Mouse (Mus musculus): ENCODE data around the gene Cd276.

Cd276 gene

DNA sequence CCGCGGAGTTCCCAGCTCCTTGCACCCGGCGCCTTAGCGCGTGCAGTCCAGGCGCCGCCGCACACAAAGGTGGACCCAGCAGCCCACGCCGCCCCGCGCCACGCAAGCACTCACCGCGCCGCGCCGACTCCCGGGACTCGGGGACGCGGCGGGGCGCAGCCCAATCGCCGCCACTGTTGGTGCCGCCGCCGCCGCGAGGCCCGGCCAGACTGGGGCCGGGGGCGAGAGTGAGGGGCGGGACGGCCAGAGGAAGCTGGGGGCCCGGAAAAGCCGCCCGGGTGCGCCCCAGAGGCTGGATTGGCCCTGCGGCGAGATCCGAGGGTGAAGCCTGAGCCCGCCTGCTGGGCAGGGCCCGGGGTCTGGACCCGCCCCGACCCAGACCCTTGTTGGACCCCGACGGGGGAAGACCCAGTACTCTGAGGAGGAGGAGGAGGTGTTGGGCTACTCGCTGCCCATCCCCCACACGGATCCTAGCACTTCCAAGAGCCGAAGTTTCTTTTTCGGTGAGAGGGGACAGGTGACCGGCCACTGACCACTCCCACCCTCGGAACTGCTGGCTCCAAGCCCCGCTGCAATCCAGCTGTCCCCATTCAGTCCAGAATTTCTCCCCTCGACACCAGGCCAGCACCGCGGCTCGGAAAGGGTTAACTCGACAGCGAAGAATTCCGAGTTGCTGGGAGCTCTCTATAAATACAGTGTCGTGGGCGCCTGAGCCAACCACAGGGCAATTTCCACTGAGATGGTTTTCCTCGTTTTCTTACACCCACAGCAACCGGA, at the start of gene Cd276:
TSS of gene Cd276 (minus strand) at position 530 of the 777 bp plus-strand sequence.
- peak; percentile 51 for DNase-seq (ENCODE audit: low read depth, low spot score)

DNA sequence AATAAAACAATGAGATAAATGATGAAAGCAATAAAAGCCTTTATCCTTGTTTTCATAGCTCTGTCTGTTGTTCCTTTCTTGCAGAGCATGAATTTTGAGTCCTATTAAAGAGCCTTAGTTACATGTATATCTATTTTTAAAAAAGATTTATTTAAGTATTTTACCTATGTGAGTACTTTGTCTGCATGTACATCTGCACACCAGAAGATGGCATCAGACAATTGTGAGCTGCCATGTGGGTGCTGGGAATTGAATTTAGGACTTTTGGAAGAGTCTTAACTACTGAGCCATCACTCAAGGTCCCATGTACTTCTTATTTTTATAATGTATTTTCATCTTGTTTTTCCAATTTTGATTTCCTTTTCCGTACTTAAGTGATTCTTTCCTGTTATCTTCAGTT, 40.1 kb upstream of the Cd276 start:
- no peak for DNase-seq (ENCODE audit: low read depth, low spot score)

DNA sequence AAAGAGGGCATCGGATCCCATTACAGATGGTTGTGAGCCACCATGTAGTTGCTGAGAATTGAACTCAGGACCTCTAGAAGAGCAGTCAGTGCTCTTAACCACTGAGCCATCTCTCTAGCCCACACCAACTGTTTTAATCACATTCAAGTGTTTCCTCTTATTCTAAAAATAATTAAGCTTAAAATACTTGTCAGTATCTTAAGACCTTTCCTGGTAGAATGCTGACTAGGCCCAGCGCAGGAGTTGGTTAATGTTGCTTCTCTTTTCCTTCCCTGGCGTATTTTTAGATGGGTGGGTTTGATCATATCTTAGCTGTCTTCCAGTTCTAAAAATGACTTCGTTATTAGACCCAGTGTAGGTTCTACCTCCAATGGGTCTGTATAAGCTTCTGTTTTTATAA, 33.4 kb upstream of the Cd276 start:
- DNase-seq (ENCODE audit: low read depth, low spot score) = no peak

DNA sequence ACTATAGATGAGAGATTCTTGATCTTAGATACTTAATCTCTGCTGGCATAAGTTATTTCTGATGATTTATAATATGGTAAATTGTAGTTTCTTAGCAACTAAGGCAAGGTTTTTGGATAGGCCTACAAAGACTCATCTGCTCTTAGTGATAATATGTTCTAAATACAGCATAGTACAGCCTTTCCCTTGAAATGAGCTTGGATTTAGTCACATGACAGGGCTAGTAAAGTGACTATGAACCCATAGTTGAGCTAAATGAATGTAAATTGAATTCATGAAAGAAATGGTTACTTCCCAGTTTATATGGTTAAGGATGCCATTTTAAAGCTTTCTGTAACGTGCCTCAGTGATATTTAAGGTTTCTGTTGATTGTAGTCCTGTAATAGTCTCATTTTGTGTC, 29.1 kb upstream of the Cd276 start:
- no peak for DNase-seq (ENCODE audit: low read depth, low spot score)

DNA sequence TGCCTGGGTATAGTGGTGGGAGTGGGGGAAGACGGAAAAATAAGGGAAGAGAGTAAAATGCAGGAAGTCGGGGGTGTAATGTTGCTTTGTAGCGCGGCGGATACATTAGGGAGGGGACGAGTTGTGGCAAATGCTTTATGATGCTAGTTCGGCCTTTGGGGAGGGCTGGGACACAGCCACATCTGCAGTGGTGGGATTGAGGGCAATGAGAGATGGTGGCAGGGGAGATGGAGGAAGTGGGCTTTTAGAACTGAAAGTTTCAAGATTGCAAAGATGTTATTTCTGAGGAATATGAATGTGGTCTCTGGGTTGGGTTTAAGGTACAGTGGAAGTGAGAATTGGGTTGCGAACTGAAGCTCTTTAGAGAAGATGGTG, 28.0 kb upstream of the Cd276 start:
- DNase-seq (ENCODE audit: low read depth, low spot score) = peak; percentile 46

DNA sequence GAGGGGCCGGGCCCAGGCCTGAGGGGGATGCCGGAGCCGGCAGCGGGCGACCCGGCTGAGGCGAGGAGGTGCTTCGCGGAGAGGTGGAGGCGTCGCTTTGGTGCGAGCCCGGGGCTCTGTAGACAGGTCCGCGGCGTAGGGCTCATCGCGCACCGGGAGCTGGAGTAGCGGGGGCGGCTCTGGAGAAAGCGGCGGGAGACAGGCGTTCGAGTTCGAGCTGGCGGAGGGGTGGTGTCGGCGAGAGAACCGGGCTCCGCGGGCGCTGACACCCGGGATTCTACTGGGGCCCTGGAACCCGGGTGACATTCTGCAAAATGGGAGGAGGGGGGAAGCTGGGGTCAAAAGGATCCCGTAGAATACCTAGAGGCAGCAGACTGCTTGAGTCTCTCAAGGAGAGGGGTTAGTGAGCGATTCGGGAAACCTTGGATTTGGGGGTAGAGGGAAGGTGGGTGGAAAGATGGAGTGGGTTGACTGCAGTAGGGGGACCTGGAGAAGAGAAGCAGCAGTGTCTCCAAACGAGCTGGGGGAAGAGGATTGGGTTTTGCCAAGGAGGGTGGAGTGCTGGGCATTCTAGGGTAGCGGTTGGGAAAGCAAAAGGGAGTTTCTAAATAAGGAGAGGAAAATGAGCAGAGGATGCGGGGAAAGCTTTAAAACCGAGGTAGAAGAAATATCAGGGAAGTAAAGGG, 27.5 kb upstream of the Cd276 start:
- peak; percentile 28 for DNase-seq (ENCODE audit: low read depth, low spot score)

DNA sequence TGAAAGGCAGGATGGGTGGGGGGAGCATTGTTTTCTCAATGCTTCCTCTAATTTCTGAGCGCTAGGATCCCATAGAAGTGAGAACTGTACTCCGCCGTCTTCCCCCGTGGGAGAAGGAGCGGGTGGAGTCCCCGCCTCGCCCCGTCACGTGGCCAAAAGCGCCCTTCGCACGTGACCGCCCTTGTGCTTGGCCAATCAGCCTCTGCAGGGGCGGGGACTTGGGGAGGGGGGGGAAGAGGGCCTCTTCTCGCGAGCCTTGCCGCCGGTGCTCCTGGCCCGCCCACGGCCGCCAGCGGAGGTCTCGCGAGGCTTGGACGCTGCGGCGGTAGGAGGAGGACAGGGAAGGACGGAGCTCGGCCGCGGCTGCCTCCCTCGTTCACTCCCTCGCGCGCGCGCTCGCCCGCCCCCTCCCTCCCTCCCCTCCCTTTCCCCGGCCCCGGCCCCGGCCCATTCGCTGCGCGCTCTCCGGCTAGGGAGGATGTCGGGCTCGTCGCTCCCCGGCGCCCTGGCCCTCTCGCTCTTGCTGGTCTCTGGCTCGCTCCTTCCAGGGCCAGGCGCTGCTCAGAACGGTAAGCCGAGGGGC, 26.8 kb upstream of the Cd276 start, which contains the start of gene Nptn:
TSS of gene Nptn (plus strand) at position 283 of the 583 bp plus-strand sequence.
- peak; percentile 99 for DNase-seq (ENCODE audit: low read depth, low spot score)

DNA sequence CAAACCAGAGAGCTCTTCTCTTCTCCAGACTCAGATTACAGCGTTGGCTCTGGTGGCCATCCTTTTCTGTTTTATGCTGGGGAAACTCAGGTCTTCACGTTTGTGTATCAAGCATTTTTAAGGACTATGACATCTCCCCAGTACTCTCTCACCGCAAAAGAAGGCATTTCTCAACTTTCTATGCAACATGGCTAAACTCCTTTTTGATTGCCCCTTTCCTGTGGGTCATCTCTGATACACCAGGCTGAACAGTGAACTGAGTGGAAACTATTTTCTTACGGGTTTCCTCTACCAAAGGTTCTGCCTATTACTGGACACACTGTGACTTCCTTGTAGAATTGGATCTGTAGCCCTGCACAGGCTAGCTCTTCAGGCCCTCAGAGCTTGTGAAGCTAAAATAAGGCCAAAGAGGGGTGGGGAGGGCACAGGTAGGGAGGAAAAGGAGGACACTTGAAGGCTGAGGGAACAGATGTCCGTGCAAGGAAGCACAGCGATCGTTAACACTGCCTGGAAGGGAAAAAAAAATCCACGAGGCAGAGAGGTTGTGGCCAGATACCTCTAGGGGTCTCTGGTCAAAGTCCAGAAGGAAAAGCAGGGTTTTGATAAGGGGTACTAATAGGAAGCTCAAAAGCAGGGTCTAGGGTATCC, 26.2 kb upstream of the Cd276 start:
- no peak for DNase-seq (ENCODE audit: low read depth, low spot score)

DNA sequence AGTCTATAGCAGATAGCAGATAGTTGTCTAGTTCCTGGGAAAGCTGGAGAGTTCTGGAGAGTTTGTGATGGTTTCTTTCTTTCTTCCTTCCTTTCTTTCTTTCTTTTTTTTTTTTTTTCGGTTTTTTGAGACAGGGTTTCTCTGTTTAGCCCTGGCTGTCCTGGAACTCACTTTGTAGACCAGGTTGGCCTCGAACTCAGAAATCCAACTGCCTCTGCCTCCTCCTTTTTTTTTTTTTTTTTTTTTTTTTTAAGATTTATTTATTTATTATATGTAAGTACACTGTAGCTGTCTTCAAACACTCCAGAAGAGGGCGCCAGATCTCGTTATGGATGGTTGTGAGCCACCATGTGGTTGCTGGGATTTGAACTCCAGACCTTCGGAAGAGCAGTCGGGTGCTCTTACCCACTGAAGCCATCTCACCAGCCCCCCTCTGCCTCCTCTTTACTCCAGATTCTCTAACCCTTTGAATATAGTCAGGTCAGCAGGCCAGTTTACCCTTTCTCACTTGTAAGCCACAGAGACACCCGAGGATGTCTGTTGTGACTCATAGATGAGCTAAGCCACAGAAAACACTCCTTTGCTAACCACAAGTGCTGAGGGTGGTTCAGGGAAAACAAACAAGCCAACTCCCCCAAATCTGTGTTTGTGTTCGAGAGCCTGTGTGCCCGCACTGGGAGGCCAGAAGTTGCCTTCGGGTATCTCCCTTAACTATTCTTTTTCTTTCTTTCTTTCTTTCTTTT, 25.4 kb upstream of the Cd276 start:
- DNase-seq (ENCODE audit: low read depth, low spot score) = peak; percentile 21

DNA sequence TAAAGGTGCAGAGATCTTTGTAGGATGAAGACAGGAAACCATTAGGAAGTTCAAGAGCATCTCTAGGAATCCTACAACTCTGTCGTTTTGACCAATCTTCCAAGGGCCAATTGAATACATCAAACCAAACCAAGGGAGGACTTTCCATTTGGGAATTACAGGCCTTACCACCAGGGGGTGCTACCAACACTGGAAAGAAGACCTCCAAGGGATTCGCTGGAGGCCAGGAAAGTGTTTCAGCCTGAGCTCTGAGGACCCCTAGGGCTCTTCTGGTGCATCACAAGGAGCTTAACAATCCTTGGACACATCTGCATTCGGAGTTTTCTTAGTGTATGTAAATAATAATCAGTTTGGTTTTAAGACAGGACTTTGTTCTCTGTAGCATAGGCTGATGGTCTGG, 23.4 kb upstream of the Cd276 start:
- DNase-seq (ENCODE audit: low read depth, low spot score) = peak; percentile 97

DNA sequence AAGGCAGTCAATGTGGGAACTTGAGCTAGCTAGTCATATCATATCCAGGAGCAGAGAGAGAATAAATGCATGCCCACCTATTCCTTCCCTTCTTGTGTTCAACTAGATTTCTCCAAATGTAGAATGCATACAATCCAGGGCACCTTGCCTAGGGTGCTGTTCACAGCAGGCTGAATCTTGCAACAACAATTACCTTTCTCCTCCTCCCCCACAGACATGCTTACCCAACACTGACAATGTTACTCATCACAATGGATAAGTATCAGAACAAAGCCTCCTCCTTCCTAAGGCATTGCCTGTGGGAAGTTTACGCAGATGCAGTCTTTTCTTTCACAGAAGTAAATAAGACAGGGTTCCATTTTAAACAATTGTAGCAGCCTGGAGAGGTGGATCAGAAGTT, 15.8 kb upstream of the Cd276 start:
- DNase-seq (ENCODE audit: low read depth, low spot score) = peak; percentile 63

DNA sequence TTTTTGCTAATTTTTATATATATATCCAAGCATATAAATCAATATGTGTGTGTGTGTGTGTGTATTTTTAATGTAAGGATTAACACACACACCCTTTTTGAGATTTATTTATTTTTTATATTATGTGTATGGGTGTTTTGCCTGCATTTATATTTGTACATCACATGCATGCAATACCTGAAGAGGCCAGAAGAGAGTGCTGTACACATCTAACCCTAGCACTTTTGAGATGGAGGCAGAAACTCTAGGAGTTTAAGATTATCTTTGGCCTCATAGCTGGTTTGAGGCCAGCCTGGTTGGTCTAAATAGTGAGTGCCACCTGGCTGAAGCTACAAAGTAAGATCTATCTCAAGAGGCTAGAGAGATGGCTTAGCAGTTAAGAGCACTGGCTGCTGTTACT, 12.4 kb upstream of the Cd276 start:
- DNase-seq (ENCODE audit: low read depth, low spot score) = peak; percentile 81

DNA sequence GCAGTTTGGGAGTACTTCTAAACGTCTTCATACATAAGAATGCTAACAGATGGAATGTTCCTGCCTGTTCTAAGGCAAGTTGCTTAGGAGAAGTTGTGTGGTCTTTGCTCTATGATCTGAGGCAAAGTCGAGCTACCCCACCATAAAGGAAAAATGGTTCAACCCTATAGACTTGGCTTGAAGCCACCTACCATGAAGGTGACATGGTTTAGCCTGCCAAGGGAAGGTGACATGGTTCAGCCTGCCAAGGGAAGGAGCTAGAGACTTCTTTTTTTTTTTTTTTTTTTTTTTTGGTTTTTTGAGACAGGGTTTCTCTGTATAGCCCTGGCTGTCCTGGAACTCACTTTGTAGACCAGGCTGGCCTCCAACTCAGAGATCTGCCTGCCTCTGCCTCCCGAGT, 10.7 kb upstream of the Cd276 start:
- peak; percentile 69 for DNase-seq (ENCODE audit: low read depth, low spot score)

DNA sequence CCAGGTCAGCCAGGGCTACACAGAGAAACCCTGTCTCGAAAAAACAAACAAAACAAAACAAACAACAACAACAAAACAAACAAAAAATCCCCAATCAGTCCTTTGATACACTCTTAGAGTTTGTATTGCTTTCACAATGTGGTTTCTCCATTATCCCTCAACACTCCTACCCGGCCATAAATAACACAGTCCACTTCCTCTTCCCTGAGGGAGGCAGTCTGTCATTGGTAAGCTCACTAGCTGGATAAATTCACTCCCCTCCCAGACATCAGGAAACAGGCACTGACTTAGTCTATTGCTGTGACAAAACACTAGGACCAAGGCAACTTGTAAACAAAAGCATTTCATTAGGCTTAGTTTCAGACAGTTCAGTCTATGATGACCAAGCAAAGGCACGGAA, 5.0 kb upstream of the Cd276 start:
- DNase-seq (ENCODE audit: low read depth, low spot score) = no peak

DNA sequence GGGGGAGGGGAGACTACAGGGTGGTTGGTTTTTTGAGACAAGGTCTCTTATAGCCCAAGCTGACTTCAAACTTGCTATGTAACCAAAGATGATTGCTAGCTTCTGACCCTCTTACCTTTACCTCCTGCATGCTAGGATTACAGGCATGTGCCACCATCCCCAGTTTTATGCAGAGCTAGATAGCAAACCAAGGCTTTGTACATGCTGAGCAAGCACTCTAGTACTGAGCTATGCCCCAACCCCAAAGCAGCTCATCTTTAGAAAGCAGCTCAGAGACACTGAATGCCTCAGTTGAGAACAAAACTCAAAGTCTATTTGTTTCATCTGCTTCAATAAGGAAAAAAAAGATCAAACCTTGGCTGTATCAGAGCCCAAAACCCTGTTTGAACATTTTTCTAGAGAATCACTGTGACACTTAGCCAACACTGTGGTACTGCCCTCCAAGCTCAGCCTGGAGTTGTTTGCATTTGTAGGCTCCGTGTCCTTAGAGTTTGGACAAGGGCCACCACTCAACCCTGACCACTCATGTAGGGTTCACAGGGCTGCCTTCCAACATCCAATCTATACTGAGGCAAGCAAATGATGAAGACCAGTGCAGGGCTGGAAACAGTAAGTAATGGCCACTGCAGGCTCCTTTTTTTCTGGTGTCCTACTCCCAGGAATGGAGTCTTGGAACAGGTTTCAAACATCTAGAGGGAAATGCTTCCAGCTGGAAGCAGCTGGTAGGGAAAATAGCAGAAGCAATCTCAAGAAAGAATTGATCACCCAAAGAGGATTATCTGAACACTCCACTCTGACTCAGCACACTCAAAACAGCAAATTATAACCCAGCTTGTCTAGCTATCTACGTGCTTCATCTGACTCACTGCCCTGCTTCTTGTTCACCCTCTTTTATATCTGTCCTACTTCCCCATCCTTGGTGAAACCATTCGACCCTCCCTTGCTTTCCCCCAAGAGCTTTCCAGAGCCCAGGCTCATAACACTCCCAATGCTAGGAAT, 2.5 kb upstream of the Cd276 start:
- no peak for DNase-seq (ENCODE audit: low read depth, low spot score)

DNA sequence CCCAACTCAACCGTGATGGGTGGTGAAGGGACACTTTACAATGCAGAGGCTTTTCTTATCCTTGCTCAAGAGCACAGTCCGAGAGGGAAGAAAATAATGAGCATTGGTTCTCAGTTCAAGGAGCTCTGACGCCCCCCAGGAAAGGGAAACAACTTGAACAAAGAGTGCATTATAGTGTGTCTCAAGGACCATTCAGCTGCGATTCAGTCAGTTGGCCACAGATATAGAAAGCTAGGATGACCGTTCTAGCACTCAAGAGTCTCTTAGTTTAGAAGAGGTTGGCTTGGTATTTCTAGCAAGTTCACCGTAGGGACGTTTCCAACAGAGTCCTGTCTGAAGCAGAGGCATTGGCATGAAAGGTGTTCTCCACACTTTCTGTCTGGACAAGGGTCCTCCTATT, 1.4 kb upstream of the Cd276 start:
- DNase-seq (ENCODE audit: low read depth, low spot score) = no peak

DNA sequence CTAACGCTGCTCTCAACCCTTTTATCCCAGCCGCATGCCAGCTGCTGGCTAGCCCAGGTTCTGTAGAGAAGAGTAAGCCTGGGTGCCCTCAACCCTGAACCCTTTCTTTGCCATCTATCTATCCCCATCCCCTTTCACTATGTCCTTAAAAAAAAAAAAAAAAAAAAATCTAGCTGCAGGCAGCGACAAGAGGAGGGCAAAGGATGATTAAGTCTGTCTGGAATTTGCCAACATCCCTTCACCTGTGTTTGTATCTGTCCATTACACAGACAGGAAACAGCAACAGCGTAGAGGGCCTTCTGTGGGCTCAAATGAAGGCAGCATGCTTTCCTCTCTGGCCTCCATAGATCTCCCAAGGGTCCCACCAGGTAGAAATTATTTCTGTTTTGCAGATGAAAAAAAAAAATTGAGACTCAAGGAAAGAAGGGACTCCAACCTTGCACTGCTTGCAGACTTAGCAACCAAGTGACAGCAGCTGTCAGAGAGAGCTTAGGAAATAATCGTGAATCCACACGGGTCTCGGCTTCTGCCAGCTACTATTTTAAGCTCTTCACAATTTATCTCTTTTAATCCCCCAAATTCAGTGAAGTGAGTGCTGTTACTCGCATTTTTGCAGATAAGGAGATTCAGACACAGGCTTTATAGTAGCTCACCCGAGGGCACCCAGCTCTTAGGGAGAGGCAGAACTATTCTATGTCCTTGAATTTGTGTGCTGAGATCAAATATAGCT, 613 bp upstream of the Cd276 start:
- no peak for DNase-seq (ENCODE audit: low read depth, low spot score)

DNA sequence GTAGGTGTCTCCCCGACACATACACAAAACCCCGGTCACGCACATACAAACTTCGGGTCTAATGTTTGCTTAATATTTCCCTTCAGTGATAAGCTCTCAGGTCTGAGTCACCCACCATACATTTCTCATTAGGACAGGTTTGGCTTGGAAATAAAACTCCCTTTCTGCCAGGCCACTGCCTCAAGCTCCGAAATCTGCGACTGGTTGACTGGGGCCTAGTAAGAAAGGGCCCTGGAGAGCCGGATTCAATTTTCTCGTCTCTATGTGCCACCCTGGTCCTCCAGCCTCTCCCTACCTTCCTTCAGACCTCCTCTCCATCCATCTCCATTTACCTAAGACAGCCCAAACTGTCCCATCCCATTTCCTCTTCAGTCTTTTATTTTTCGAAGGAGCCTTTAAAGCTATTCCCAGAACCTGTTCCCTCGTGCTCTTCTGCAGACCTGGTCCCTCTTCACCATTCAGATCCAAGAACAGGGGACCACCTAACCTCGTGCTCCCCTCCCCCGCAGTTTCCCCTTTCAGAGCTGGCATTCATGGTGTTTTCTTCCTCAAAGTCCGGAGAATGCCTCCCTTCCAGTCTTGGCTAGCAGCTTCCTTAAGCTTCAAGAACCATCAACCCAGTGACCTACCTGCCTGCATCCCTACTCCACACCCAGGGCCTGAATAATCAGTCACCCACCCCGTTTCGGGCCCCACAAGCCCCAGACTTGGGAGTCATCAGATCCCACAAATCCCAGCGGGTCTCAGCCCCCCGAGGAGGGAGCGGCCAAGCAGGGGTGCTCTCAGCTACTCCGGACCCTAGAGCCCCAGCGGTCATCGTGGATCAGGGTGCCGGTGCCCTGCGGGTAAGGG, 955 bp downstream of the Cd276 start:
- no peak for DNase-seq (ENCODE audit: low read depth, low spot score)

DNA sequence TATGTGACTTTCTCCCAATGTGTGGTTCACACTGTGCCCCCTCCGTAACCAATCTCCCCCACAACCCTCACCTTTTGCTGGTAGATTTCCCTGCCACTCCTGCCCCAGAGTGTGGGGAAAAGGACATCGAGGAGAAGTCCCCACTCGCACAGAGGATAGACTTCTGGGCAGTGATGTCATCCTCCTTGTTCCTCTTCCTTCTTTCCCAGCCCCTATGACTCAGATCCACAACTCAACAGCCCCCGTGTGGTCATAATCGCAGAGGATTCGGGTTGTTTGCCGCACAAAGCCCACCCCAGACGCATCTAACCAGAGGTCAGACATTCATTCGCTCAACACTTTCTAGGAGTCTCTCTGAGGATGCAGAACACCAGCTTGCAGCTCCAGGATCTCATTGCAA, 3.2 kb downstream of the Cd276 start:
- no peak for DNase-seq (ENCODE audit: low read depth, low spot score)

All from ZHBTc4 (cell line).